Mouse (Mus musculus) midbrain, embryonic 14.5 days (tissue): ENCODE measurements around the gene Pibf1. TPM values are rescaled to one million over a fixed set of nuclear protein-coding genes. Genes with fewer than 3 reads are reported as not detected.

Experiments
- ATAC-seq: fragments of 200-750 bp; cut with Nextera tagmentation; 2 replicates; pipeline ENCODE4 v1.8.0; 2017; ENCODE audit warnings: moderate number of reproducible peaks, moderate library complexity; ENCODE audit not compliant: low FRiP score, low TSS enrichment
- DNase-seq: peaks from one replicate; pipeline ENCODE4 v3.0.0-alpha.2; 2015
- H3K27ac ChIP-seq: fragments of 300-500 bp; sonication (generic); replicated peaks from 2 replicates; pipeline ENCODE4 v1.5.1; 2014; ENCODE audit warnings: mild to moderate bottlenecking, low read depth, low read length, moderate library complexity
- H3K27me3 ChIP-seq: fragments of 300-500 bp; sonication (generic); 2 replicates; pipeline ENCODE4 v1.6.1; 2014; ENCODE audit warnings: low read length, control low read depth, mixed read lengths; ENCODE audit not compliant: control insufficient read depth, insufficient read depth
- H3K36me3 ChIP-seq: fragments of 300-500 bp; sonication (generic); 2 replicates; pipeline ENCODE4 v1.6.1; 2014; ENCODE audit warnings: low read length, control low read depth; ENCODE audit not compliant: control insufficient read depth, insufficient read depth
- H3K4me1 ChIP-seq: fragments of 300-500 bp; sonication (generic); 2 replicates; pipeline ENCODE4 v1.6.1; 2014; ENCODE audit warnings: mild to moderate bottlenecking, antibody characterized with exemption, low read length, control low read depth; ENCODE audit not compliant: control insufficient read depth, insufficient read depth
- H3K4me2 ChIP-seq: fragments of 300-500 bp; sonication (generic); 2 replicates; pipeline ENCODE4 v1.6.1; 2014; ENCODE audit warnings: mild to moderate bottlenecking, low read length, moderate library complexity
- H3K4me3 ChIP-seq: fragments of 300-500 bp; sonication (generic); replicated peaks from 2 replicates; pipeline ENCODE4 v1.5.1; 2014; ENCODE audit warnings: low read depth, low read length
- H3K9ac ChIP-seq: fragments of 300-500 bp; sonication (generic); replicated peaks from 2 replicates; pipeline ENCODE4 v1.6.1; 2014; ENCODE audit warnings: mild to moderate bottlenecking, low read length, moderate library complexity
- H3K9me3 ChIP-seq: fragments of 300-500 bp; sonication (generic); 2 replicates; pipeline ENCODE4 v1.6.1; 2016; ENCODE audit warnings: low read length, control low read depth, mixed read lengths; ENCODE audit not compliant: control insufficient read depth
- WGBS: fragments of 180-500 bp; shearing (Covaris S2); extraction: QIAGEN DNeasy Blood & Tissue Kit; methylation state at CpG from one replicate; pipeline ENCODE4 v1.1.7; 2014; 5-methylcytosine and 5-hydroxymethylcytosine counted together
- polyA plus RNA-seq: library from polyadenylated mRNA; unstranded; fragments of >200 nt; fragmentation: Nextera tagmentation; extraction: Ambion mirVana; gene quantifications from 2 replicates; pipeline ENCODE4 v1.2.1, GENCODE M21; 2014

Gene Pibf1
- polyA plus RNA-seq, 1 experiment from 2014 or later = 19.3 TPM

DNA sequence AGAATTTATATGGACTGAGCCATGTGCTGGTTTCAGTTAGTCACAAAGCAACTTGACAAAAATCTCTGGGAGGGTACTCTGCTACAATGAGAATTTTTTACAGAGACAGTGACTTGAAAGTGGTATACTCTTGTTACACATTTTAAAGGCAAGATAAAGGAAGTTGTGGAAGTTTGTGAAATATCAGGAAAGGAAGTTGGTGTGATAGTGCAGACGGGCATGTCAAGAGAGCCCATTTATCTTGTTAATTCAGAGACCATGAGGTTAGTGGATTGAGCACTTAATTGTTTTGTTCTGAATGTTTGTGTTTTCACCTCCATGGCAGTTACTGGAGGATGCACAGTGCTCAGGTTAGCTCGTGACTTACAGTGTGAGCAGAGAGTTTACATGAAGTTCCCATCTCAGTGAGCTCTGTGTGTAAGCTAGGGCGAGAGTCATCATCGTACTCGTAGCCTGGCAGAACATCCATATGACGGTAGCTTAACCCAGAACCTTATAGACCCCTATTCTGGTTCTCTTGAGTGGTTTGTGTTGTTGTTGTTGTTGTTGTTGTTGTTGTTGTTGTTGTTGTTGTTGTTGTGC, 5.4 kb downstream of the Pibf1 start:
- H3K4me2 ChIP-seq = no peak overlapping the region
- ATAC-seq (no peak), DNase-seq (no peak)
- H3K27me3 ChIP-seq = no peaks in the 10 kb centered on the region
- no peaks in the 10 kb centered on the region for H3K4me1 ChIP-seq
- no peak overlapping the region for H3K4me3 ChIP-seq
- H3K36me3 ChIP-seq = peaks cover 51% of the 10 kb centered on the region
- H3K27ac ChIP-seq = no peak overlapping the region
- H3K9me3 ChIP-seq = no peaks in the 10 kb centered on the region
- WGBS = 96% methylated on average over 6 of the region's 6 CpGs
- no peak overlapping the region for H3K9ac ChIP-seq

- H3K36me3 ChIP-seq = peaks cover 64% of the 10 kb centered on the region
- no peak overlapping the region for H3K27ac ChIP-seq
- H3K4me1 ChIP-seq = no peaks in the 10 kb centered on the region
- no peak overlapping the region for H3K4me2 ChIP-seq
- WGBS = 96% methylated on average over 2 of the region's 2 CpGs
- no peak overlapping the region for H3K9ac ChIP-seq
- H3K4me3 ChIP-seq = no peak overlapping the region
- no peak for ATAC-seq
- H3K9me3 ChIP-seq = no peaks in the 10 kb centered on the region
- no peak for DNase-seq
- H3K27me3 ChIP-seq = no peaks in the 10 kb centered on the region
Measured at GRCm38 (mm10) chr14:99106671-99107070, 7.4 kb downstream of the Pibf1 start.

GRCm38 (mm10) chr14:99107631-99108187, 8.5 kb downstream of the Pibf1 start:
- 82% methylated on average over 2 of the region's 2 CpGs for WGBS
- Histone ChIP-seq H3K27me3 (no peaks in the 10 kb centered on the region), H3K36me3 (peaks cover 66% of the 10 kb centered on the region), H3K9me3 (no peaks in the 10 kb centered on the region), H3K9ac (no peak overlapping the region), H3K4me2 (no peak overlapping the region), H3K27ac (no peak overlapping the region), H3K4me1 (no peaks in the 10 kb centered on the region), H3K4me3 (no peak overlapping the region)
- ATAC-seq (no peak), DNase-seq (no peak)

DNA sequence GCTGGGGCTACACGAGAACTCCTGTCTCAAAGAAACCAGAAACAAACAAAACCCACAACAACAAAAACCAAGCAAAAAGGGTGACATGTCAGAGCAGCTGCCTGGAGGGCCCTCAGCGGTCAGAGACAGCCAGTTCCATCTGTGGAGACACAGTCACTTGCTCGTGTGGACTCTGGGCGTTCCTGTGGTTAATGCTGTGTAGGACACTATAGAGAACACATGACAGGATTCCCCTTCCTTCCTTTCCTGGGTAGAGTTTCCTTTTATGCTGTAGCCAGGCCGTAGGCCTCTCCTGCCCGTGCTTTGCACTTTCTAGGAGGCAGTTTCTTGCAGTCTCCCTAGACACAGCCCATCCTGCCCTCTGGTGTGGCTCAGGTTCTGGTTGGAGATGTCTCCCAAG, 9.5 kb downstream of the Pibf1 start:
- ATAC-seq (no peak), DNase-seq (no peak)
- WGBS = 95% methylated on average over 6 of the region's 6 CpGs
- Histone ChIP-seq H3K9ac (no peak overlapping the region), H3K36me3 (peaks cover 66% of the 10 kb centered on the region), H3K27ac (no peak overlapping the region), H3K4me1 (no peaks in the 10 kb centered on the region), H3K4me2 (no peak overlapping the region), H3K9me3 (no peaks in the 10 kb centered on the region), H3K4me3 (no peak overlapping the region), H3K27me3 (no peaks in the 10 kb centered on the region)

GRCm38 (mm10) chr14:99117576-99117975, 18.4 kb downstream of the Pibf1 start:
- ATAC-seq = no peak
- H3K4me2 ChIP-seq = no peak overlapping the region
- H3K9me3 ChIP-seq = no peaks in the 10 kb centered on the region
- DNase-seq = peak; percentile 60
- H3K4me3 ChIP-seq = no peak overlapping the region
- no peaks in the 10 kb centered on the region for H3K4me1 ChIP-seq
- no peak overlapping the region for H3K9ac ChIP-seq
- 92% methylated on average over 4 of the region's 4 CpGs for WGBS
- H3K36me3 ChIP-seq = peaks cover 45% of the 10 kb centered on the region
- no peak overlapping the region for H3K27ac ChIP-seq
- H3K27me3 ChIP-seq = no peaks in the 10 kb centered on the region

DNA sequence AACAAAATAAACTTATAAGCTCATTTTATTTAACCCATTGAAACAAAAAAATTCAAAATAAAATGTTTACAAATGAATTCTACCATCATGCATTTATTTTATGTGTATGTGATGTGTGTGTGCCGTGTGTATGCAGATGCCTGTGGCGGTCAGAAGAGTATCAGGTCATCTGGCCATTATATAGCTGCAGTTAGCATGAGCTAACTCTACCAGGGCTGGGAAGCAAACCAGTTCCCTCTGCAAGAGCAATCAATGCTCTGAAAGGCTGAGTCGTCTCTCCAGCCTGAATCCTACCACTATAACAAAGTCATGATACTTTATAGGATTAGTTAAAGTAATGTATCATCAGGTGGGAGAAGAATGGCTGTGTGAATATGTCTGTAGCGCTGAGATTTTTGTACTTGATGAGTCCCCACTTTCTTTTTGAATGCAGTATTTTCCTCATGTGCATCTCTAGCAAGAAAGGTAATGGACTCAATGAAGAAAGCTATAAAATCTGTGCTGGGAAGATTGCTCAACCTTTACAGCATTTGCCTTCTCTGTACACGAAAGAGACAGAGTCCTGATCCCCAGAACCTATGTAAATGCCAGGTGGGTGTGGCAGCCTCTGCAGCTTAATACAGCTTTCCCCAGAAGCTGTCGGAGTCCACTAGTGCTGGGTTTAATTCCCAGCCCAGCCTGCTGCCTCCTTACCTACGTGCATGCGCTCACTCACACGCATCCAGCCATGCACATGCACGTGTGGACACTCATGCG, 22.5 kb downstream of the Pibf1 start:
- no peaks in the 10 kb centered on the region for H3K9me3 ChIP-seq
- peaks cover 20% of the 10 kb centered on the region for H3K36me3 ChIP-seq
- no peak overlapping the region for H3K9ac ChIP-seq
- no peaks in the 10 kb centered on the region for H3K4me1 ChIP-seq
- H3K27me3 ChIP-seq = no peaks in the 10 kb centered on the region
- 85% methylated on average over 11 of the region's 11 CpGs for WGBS
- ATAC-seq (no peak), DNase-seq (no peak)
- no peak overlapping the region for H3K4me2 ChIP-seq
- H3K27ac ChIP-seq = no peak overlapping the region
- H3K4me3 ChIP-seq = no peak overlapping the region

DNA sequence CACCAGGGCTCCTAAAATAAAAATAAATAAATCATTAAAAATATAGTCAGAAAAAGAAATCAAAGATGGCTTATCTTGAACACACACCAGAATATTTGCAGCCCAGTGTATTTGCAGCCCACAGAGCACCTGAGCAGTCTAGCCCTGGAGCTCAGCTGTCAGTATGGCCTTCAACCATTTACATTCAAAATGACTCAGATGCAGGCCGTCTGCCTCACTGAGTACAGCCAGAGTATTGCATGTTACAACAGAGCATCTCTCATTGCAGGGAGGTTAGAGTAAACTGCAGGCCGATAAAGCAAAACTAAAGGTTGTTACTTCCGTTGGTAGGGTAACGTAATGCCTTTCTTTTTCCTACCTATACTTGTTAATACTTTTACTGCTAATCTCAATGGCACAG, 24.9 kb downstream of the Pibf1 start:
- DNase-seq (no peak), ATAC-seq (no peak)
- Histone ChIP-seq H3K27me3 (no peaks in the 10 kb centered on the region), H3K4me3 (no peak overlapping the region), H3K9me3 (no peaks in the 10 kb centered on the region), H3K36me3 (peaks cover 13% of the 10 kb centered on the region; the same call in 1 of the 2 replicates), H3K27ac (no peak overlapping the region), H3K9ac (no peak overlapping the region), H3K4me2 (no peak overlapping the region), H3K4me1 (no peaks in the 10 kb centered on the region)
- WGBS = 89% methylated on average over 4 of the region's 4 CpGs

DNA sequence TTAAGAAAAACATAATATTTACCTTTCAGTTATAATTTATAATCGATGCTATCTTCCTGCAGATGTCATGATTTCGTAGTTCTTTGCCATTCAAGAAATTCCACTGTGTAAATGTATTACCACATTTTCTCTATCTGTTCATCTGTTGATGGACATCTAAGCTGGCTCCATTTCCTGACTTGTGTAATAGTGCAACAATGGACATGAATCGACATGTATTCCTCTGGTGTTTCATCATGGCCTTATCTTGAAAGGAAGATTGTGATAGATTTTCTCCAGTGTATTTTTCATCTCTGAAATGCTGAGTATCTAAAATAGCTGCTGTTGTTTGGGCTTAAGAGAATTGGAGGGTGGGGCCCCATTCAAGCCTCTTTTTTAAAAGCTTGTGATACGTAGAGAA, 27.5 kb downstream of the Pibf1 start:
- no peak overlapping the region for H3K27ac ChIP-seq
- H3K4me3 ChIP-seq = no peak overlapping the region
- no peaks in the 10 kb centered on the region for H3K4me1 ChIP-seq
- 95% methylated on average over 4 of the region's 4 CpGs for WGBS
- no peaks in the 10 kb centered on the region for H3K27me3 ChIP-seq
- H3K9me3 ChIP-seq = no peaks in the 10 kb centered on the region
- ATAC-seq = no peak
- DNase-seq = no peak
- H3K36me3 ChIP-seq = peaks cover 13% of the 10 kb centered on the region; the same call in 1 of the 2 replicates
- H3K9ac ChIP-seq = no peak overlapping the region
- H3K4me2 ChIP-seq = no peak overlapping the region

DNA sequence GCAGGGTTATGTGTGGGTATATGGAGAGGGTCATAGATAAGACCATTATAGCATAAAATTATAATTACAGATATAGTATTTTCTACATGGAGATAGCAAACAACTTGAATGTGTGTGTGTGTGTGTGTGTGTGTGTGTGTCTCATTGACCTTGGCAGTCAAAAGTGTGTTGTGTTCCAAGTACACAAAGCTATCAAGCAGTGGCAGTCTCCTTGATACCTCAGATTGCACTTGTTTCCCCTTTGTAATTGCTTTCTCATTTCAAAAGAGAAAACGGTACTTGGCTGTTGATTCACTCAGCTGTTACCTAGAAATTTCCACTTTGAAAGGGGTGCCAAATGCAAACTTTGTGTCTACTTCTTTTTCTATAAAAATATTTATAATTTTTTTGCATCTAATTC, 28.3 kb downstream of the Pibf1 start:
- Histone ChIP-seq H3K4me3 (no peak overlapping the region), H3K27ac (no peak overlapping the region), H3K27me3 (no peaks in the 10 kb centered on the region), H3K4me1 (no peaks in the 10 kb centered on the region), H3K9ac (no peak overlapping the region), H3K36me3 (0 out of 2 replicates have a peak, but pooled peaks cover 7% of the 10 kb centered on the region), H3K9me3 (no peaks in the 10 kb centered on the region), H3K4me2 (no peak overlapping the region)
- no peak for DNase-seq
- 91% methylated on average over 1 of the region's 1 CpGs for WGBS
- no peak for ATAC-seq
